Mouse (Mus musculus): Measurements from ENCODE around the gene Adcy6.
A peak's percentile ranks its signal among the peaks of the same experiment; 100 is the strongest.

The Adcy6 gene

DNA sequence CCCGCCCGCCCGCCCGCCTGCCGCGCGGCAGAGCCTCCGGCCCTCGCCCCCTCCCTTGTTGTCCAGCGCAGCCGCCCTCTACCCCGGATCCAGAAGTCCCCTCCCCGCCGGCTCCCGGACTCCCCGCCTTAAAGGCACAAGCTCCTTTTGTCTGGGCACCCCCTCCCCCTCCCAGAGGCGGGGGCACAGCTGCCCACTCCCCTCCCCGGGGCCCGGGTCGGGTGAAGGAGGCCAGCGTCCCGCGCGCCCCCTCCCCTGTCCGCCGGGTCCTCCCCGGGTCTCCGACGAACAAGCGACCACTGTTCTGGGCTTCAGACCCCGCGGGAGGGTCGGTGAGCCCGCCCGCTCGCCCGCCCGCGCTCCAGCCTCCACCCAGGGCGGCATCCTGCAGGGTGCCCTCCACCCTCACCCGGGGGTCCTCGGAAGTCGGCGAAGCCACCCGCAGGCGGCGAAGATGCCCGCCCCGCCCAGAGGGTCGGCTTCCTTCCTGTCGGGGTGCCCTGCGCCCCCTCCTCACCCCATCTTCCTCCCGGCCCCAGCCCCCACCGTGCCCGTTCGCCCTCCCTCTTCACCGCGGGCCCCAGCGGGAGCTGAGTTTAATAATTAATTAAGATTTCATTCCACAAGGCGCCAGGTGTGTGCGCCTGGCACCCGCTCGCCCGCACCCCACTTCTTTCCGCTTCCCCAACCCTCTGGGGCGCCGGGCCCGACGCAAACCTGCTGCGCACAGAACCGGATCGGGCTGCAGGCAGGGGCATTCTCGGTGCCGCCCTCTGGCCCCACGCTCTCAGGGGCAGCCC, at the start of gene Adcy6:
Adcy6 (minus strand) TSS at position 746 of the 800 bp plus-strand sequence.
- DNase-seq: peak; percentile 59 to 75

DNA sequence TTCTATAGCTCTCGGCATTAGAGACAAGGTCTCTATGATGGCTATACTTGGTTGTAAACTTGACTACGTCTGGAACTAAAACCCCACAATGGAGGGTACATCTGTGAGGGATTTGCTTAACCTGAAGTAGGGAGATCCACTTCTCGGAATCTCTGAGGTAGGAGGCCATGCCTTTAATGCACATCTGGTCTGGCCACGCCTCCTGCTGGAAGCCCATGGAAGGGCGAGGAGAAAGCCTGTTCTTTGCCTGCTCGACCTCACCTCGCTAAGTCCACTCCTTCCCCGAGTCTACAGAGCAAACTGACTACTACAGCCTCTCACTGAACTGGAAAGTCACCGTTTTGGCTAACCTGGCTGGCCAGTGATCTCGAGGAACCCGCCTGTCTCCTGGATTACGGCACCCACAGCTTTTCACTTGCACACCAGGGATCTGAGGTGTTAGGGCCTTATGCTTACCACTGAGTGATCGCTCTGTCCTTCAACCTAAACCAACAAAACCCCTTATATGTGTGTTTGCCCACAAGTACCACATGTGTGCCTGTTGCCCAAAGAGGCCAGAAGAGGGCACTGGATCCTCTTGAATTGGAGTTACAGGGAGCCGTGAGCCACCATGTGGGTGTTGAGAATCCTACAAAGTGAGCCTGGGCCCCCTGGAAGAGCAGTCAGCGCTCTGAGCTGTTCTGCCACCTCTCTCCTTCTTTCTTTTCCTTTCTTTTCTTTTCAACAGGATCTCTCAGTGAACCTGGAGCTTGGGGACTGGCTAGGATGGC, 47.3 kb upstream of the Adcy6 start:
- no peak for DNase-seq

DNA sequence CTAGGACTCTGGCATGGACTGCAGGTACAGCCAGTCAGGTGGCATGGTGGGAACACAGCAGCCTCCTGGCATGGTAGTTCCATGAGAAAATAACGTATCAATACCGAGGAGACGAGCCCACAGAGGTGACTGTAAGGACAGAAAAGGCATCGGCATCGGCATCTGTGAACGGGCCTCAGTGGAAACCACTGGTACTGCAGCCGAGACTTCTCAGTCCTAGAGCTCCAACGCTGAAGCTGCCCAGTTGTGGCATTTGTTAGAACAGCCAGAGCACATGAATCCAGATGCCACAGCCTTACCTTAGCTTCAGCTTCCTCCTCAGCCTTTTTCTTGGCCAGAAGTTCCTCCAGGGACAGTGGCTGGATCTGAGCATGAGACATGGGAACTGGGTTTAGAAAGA, 42.3 kb upstream of the Adcy6 start:
- DNase-seq: no peak

DNA sequence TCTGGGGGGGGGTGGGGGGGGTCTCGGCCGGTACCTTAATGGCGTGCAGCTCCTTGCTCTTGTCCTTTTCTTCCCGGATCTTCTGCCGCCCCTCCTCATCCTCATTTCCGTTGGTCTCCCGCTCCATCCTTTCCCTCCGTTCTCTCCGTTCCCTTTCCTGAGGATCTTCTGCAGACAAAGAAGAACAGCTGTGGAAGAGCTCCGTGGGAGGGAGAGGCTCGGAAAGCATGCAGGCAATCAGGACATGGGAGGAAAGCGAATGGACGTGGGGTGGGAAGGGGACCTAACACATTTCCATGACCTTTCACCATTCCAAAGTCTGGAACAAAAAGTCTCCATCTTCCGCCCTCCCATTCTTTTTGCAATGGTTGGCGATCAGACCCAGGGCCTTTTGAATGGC, 41.6 kb upstream of the Adcy6 start:
- DNase-seq: no peak

DNA sequence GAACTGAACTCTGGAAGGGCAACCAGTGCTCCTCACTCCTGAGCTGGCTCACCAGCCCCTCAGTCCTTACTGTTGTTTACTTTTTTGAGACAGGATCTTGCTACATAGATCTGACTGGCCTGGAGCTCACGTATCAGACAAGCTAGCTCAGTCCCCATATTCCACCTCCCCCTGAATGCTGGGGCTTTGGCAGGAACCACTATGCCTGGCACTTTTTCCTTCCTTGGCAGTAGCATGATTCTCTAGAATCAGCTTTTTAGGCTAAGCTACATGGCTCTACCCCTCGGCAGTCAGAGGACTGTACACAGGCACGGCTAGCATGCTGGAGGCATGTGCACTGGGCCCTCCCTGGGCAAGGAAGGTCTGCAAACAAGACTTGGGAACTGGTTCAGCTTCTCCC, 38.2 kb upstream of the Adcy6 start:
- DNase-seq: no peak

- DNase-seq: no peak
Observed at GRCm38 (mm10) chr15:98647308-98647707, 37.4 kb upstream of the Adcy6 start.

- no peak for DNase-seq
Observed at GRCm38 (mm10) chr15:98646737-98647136, 36.9 kb upstream of the Adcy6 start.

- DNase-seq: no peak
Observed at GRCm38 (mm10) chr15:98645057-98646026, 35.5 kb upstream of the Adcy6 start.

DNA sequence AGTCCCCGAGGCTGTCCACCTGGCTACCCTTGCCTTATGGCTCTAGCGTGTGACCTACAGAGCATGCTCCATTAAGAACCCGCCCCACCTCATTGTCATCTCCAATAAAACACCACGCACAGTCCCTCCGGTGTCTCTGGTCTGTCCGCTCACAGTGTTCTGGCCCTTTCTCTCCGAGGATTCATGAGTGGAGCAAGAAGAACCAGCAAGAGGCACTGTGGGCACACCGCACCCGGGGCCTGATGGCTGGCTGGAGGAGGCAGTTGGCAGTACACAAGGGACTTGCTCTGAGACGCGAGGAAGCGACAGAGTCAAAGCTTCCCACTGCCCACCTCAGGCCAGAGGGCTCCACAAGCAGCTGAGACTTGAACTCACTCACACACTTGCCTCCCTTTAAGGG, 34.5 kb upstream of the Adcy6 start:
- DNase-seq: no peak

DNA sequence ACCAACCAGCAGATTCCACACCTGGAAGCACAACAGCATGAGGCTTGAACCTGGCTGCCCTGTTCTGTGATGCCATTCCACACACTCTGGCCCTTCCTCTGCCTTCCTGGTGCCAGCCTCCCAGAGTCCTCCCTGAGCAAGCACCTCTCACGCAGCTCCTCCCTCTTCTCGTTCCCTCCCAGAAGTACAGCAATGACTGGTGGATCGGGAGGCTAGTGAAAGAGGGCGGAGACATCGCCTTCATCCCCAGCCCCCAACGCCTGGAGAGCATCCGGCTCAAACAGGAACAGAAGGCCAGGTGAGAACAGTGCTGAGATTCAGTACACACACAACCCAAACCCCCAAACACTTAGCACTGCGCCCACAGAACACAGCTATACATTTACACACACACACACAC, 30.3 kb upstream of the Adcy6 start:
- DNase-seq: no peak

- peak in 1 of 2 experiments; percentile 27 for DNase-seq
Observed at GRCm38 (mm10) chr15:98637155-98637554, 27.3 kb upstream of the Adcy6 start.

DNA sequence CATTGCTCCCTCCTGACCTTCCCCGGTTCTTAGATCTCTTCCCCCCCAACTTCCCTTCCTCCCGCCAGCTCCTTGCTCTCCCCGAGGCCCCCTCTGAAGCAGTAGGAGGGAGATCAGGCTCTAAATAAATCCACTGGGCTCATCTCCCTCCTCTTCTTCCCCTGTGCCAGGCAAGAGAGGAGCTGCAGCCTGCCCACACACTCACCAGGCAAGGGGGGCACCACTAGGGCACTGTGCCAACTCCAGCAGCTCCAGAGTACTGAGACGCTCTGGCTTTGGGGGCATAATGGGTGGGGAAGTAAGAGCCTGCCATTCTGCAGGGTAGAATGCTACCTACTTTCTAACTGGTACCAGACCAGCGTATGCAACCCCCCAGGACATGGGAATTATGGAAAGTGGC, 26.6 kb upstream of the Adcy6 start:
- DNase-seq: no peak

- peak in 1 of 2 experiments; percentile 25 for DNase-seq
Observed at GRCm38 (mm10) chr15:98635291-98635841, 25.5 kb upstream of the Adcy6 start.

GRCm38 (mm10) chr15:98634541-98635081, 24.7 kb upstream of the Adcy6 start:
- DNase-seq: peak; percentile 73 to 81

- peak in 1 of 2 experiments; percentile 27 for DNase-seq
Observed at GRCm38 (mm10) chr15:98633822-98634470, 24.1 kb upstream of the Adcy6 start.

DNA sequence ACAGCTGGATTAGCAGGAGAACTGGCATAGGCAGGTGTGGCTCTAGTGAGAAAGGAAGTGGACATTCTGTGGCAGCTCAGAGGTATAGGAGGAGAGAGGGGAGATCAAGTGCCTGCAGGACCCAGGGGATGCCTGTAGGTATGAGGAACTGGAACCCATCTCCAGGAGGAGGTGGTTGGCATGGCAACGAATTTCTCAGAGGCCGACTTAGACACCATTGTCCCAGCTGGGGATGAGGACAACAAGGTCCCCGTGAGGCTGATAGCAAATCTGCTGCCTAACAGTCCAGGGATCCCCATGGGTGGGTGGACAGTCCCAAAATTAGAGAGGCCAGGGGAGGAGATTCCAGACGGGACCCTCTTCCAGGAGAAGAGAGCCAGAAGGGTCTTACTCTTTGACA, 23.0 kb upstream of the Adcy6 start:
- DNase-seq: no peak

GRCm38 (mm10) chr15:98632107-98632744, 22.4 kb upstream of the Adcy6 start:
- DNase-seq: peak; percentile 28 to 50

DNA sequence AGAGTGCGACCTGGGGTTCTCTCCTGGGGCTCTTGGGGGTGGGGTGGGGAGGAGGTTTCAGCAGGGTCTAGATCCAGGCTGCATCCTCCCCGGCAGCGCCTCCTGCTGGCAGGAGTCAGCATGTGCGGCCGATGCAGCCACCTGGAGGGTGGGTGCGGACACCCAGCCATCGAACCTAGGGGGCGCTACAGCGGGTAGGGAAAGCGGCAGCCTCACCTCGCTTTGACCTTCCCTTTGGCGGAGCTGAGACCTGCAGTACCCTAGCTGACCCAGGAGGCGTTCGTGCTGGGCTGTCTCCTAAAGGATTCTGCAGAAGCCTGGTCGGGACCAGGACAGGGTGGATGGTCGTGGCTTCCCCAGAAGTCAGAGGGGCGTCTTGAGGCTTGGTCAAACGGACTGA, 21.6 kb upstream of the Adcy6 start:
- peak; percentile 73 to 80 for DNase-seq

DNA sequence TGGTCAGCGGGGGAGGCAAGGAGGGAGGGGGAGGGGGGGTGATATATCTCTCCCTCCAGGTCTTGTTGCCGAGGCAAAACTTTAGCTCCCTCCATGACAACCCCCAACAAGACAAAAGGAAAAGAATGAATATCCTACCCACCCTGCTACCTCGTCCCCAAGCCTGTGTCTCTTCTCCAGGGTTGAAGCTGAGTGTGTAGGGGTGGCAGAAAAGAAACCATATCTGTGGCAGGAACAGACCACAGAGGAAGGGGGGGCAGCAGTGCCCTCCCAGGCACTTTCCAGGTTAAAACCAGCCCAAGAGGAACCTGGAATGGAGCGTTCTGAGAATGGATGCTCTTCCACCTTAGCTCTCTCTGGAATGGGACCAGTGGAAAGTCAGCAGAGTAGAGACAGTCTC, 20.7 kb upstream of the Adcy6 start, which contains the start of gene Cacnb3:
Cacnb3 (plus strand) TSS at position 301 of the 400 bp plus-strand sequence.
- DNase-seq: no peak

DNA sequence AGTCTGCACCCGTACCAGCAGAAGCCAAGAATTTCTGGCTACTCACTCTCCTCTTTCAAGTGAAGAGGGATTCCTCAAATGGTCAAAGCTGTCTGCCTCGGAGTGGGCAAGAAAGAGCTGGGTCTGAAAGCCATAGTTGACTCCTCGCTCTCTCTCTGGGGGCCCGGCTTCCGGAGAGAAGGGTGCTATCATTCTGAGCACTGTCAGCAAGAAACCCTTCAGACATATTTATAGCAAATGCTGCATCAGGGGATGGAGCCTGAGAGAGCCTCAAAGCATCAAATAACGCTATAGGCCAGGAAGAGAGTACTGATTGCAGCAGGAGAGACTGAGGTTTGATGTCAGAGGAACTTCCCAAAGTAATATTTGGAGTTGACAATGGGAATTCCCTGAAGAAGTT, 19.6 kb upstream of the Adcy6 start:
- DNase-seq: no peak
